Mouse (Mus musculus) small intestine, adult 2 months (tissue): ENCODE results near the gene Tmem234.

Experiments used
- CTCF ChIP-seq: fragments of 200-500 bp; IDR thresholded peaks from 2 replicates; pipeline ENCODE4 v1.5.1; 2012; ENCODE audit warnings: low read depth, mild to moderate bottlenecking, control low read depth, inconsistent platforms, low read length, moderate library complexity, mixed read lengths; ENCODE audit not compliant: insufficient replicate concordance, insufficient read length; ENCODE audit errors: extremely low read depth
- POLR2A ChIP-seq: fragments of 200-500 bp; IDR thresholded peaks from 2 replicates; pipeline ENCODE4 v1.6.1; 2012; ENCODE audit warnings: low read depth, mild to moderate bottlenecking, control low read depth, inconsistent platforms, low read length, moderate library complexity

GRCm38 (mm10) chr4:129600233-129601158, at the start of gene Tmem234, which contains the start of gene Eif3i:
- TF ChIP-seq POLR2A = peak; percentile 64
- 0 out of 2 replicates have a peak, but pooled peaks have one; percentile 10 for TF ChIP-seq CTCF
